Mouse (Mus musculus) lung, adult 2 months (tissue): Measurements from ENCODE around the gene Slc7a5.

Experiments used
- CTCF ChIP-seq: fragments of 200-500 bp; IDR thresholded peaks from 2 replicates; pipeline ENCODE4 v1.5.1; 2011; ENCODE audit warnings: mild to moderate bottlenecking, low read length, control low read depth; ENCODE audit not compliant: insufficient read depth
- POLR2A ChIP-seq: fragments of 200-500 bp; IDR thresholded peaks from 2 replicates; pipeline ENCODE4 v1.6.1; 2011; ENCODE audit warnings: low read depth, mild to moderate bottlenecking, control low read depth, low read length, borderline replicate concordance; ENCODE audit errors: extremely low read depth

GRCm38 (mm10) chr8:121947753-121948141 is 40.3 kb upstream of the Slc7a5 start:
- TF ChIP-seq CTCF (no peak), POLR2A (0 out of 2 replicates have a peak, but pooled peaks have one; percentile 34)
